Mouse (Mus musculus): Measurements from ENCODE around the gene Banf2. TPM values are rescaled to one million over a fixed set of nuclear protein-coding genes. Genes with fewer than 3 reads are reported as not detected.

The Banf2 gene
- total RNA-seq, 2 experiments from 2014 or later = not detected

GRCm38 (mm10) chr2:144092767-144093166, 59.9 kb downstream of the Banf2 start:
- ATAC-seq (replicated peaks; ENCODE audit: poor library complexity) = peak; percentile 51

DNA sequence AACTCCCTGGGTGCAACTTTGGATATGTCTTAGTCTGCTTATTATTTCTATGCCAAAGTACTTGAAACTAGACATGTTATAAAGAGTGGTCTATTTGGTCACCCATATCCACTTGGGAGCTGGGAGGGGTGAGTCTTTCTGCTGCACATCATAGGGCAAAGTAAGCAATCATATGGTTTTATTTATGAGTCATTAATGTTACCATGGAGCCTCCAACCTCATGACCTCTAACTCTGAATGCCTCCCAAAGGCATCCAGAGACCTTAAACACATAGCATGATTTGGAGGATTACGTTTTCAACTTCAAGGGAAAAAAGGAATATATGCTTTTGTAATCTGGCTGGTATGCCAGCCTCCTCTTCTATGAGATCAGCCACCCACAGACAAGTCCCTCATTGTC, 61.9 kb downstream of the Banf2 start:
- ATAC-seq (replicated peaks; ENCODE audit: poor library complexity) = no peak

GRCm38 (mm10) chr2:144101463-144101961, 68.7 kb downstream of the Banf2 start:
- no peak for ATAC-seq (replicated peaks; ENCODE audit: poor library complexity)

DNA sequence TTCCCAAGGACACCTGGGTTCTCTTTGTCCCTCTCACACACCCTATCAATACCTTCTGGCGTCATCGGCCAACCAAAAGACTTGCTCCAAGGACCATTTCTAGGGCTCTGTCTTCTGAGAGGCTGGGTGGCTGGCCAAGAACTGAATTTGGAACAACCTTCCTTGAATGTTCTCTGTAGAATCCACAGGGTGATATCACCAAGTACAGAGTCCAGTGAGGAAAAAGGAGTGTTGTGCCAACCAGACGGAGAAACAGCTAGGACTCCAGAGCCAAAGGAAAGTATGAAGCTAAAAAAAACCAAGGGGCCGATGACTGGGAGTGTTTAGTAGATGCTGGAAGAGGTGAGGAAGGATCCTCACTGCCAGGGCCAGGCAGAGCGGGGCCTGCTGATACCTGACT, 74.5 kb downstream of the Banf2 start:
- no peak for ATAC-seq (replicated peaks; ENCODE audit: poor library complexity)

- ATAC-seq (replicated peaks; ENCODE audit: poor library complexity) = no peak
Measured at GRCm38 (mm10) chr2:144107810-144108209, 75.0 kb downstream of the Banf2 start.

DNA sequence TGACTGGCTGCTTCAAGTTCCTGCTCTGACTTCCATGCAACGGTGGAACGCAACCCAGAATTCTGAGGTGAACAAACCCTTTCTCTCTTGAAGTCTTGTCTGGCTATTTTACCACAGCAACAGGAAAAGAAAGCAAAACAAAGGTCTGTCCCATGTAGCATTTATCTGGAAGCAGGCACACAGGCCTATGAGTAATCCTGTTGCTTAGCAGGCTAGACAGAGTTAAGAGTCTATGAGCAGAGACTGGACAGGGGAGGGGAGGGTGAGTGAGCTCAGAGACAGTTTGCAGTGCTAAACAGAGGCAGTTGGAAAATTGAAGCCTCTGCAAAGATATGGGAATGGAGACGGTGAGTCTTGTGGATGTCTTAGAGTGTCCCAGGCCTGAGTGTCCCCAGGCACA, 75.5 kb downstream of the Banf2 start:
- 0 out of 2 replicates have a peak, but pooled peaks have one; percentile 13 for ATAC-seq (replicated peaks; ENCODE audit: poor library complexity)

DNA sequence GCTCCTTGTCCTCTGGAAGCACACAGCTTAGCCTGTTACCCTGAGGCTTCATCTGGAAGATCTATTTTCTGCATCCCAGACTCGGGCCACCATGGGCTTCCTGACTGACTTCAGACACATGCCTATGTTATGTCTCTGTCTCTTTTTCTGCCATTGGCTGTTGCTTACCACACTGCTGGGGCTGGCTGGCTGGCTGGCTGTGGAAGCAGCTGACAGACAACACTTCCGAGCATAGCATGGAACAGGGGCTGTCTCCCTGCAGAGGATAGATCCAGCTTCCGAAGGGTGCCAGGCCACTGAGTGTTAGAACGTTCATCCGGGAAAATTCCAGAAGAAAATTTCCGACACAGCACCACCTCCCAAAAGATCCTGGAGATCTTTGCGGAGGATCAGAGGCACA, 79.1 kb downstream of the Banf2 start:
- ATAC-seq (replicated peaks; ENCODE audit: poor library complexity) = no peak

GRCm38 (mm10) chr2:144112666-144113065, 79.8 kb downstream of the Banf2 start:
- peak; percentile 90 for ATAC-seq (replicated peaks; ENCODE audit: poor library complexity)

- no peak for ATAC-seq (replicated peaks; ENCODE audit: poor library complexity)
Measured at GRCm38 (mm10) chr2:144118061-144118460, 85.2 kb downstream of the Banf2 start.

GRCm38 (mm10) chr2:144120186-144120823, 87.4 kb downstream of the Banf2 start:
- no peak for ATAC-seq (replicated peaks; ENCODE audit: poor library complexity)

- ATAC-seq (replicated peaks; ENCODE audit: poor library complexity) = no peak
Measured at GRCm38 (mm10) chr2:144122068-144122467, 89.2 kb downstream of the Banf2 start.

Other genes starting within 250 kb of the Banf2 start
- gene Bfsp1, start 169.9 kb upstream of the Banf2 start, total RNA-seq (2015) = 0.07 TPM in 1 of 2 replicates, not detected in the other
- 0.50 TPM in 1 of 2 replicates, not detected in the other for gene Bfsp1, start 169.9 kb upstream of the Banf2 start, total RNA-seq (2017)
- gene Dstn, start 117.7 kb upstream of the Banf2 start, total RNA-seq (2015) = 426 and 508 TPM in 2 replicates
- gene Dstn, start 117.7 kb upstream of the Banf2 start, total RNA-seq (2017) = 607 and 687 TPM in 2 replicates
- gene Rrbp1, start 21.8 kb upstream of the Banf2 start, total RNA-seq (2015) = 178 and 204 TPM in 2 replicates
- gene Rrbp1, start 21.8 kb upstream of the Banf2 start, total RNA-seq (2017) = 187 and 234 TPM in 2 replicates
- gene Mgme1, start 237.6 kb downstream of the Banf2 start, total RNA-seq (2015) = 16.5 and 17.7 TPM in 2 replicates
- 30.2 and 31.0 TPM in 2 replicates for gene Mgme1, start 237.6 kb downstream of the Banf2 start, total RNA-seq (2017)
- 269 and 285 TPM in 2 replicates for gene Snx5, start 237.8 kb downstream of the Banf2 start, total RNA-seq (2015)
- gene Snx5, start 237.8 kb downstream of the Banf2 start, total RNA-seq (2017) = 297 and 304 TPM in 2 replicates